Mouse (Mus musculus): ENCODE results near the gene Slc16a4. TPM values are rescaled to one million over a fixed set of nuclear protein-coding genes. Genes with fewer than 3 reads are reported as not detected.

The Slc16a4 gene
- polyA plus RNA-seq (2017; shearing (Covaris generic)) = 0.89 TPM

GRCm38 (mm10) chr3:107290764-107291381, at the start of gene Slc16a4:
Gene Slc16a4, plus strand, starts transcription at chr3:107291230.

GRCm38 (mm10) chr3:107278479-107279269, 12.4 kb upstream of the Slc16a4 start, which contains the start of gene Lamtor5:
Gene Lamtor5, plus strand, starts transcription at chr3:107278858.

GRCm38 (mm10) chr3:107333381-107334201, 42.6 kb downstream of the Slc16a4 start, which contains the start of gene Rbm15:
Gene Rbm15, minus strand, starts transcription at chr3:107333673.

Other genes starting within 250 kb of the Slc16a4 start
- gene Kcna2, start 190.1 kb upstream of the Slc16a4 start, polyA plus RNA-seq (2017; shearing (Covaris generic)) = 1.5 TPM
- not detected for gene Kcna10, start 108.2 kb upstream of the Slc16a4 start, polyA plus RNA-seq (2017; shearing (Covaris generic))
- gene Cym, start 69.5 kb upstream of the Slc16a4 start, polyA plus RNA-seq (2017; shearing (Covaris generic)) = 0.22 TPM
- gene A630076J17Rik, start 60.6 kb upstream of the Slc16a4 start, polyA plus RNA-seq (2017; shearing (Covaris generic)) = not detected
- 0.73 TPM for gene Prok1, start 51.5 kb upstream of the Slc16a4 start, polyA plus RNA-seq (2017; shearing (Covaris generic))
- 243 TPM for gene Lamtor5, start 12.4 kb upstream of the Slc16a4 start, polyA plus RNA-seq (2017; shearing (Covaris generic))
- 12.0 TPM for gene Rbm15, start 42.4 kb downstream of the Slc16a4 start, polyA plus RNA-seq (2017; shearing (Covaris generic))
- not detected for gene Kcnc4, start 168.3 kb downstream of the Slc16a4 start, polyA plus RNA-seq (2017; shearing (Covaris generic))
- gene Slc6a17, start 226.8 kb downstream of the Slc16a4 start, polyA plus RNA-seq (2017; shearing (Covaris generic)) = not detected